Mouse (Mus musculus): ENCODE data around the gene Bmpr2.

DNA sequence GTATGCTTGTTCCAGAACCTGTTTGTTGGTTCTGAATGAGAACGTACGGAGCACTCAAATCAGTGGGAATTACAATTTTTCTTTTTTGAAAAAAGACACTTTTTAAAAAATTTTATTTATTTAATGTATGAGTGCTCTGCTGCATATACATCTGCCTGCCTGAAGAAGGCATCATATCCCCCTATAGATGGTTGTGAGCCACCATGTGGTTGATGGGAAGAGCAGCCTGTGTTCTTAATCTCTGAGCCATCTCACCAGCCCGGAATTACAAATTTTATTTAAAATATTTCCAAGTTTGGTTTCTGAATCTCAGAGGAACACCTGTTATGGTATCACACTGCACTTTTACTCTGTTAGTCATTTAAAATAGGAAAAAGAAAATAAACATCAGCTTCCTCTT lies 110.8 kb downstream of the Bmpr2 start:
- TF ChIP-seq CTCF (IDR thresholded peaks at IDR 0.05) (peak; percentile 37), POLR2A (IDR thresholded peaks at IDR 0.05; ENCODE audit: insufficient read depth, low read depth, low read length) (no peak), EP300 (IDR thresholded peaks at IDR 0.05; ENCODE audit: insufficient read depth, low read depth, low read length) (no peak)

Measured in heart, adult 2 months (tissue).